Mouse (Mus musculus) lung, adult 2 months (tissue): ENCODE results near the gene Cct5.

Source experiments
- CTCF ChIP-seq: fragments of 200-500 bp; IDR thresholded peaks from 2 replicates; pipeline ENCODE4 v1.5.1; 2011; ENCODE audit warnings: mild to moderate bottlenecking, low read length, control low read depth; ENCODE audit not compliant: insufficient read depth
- POLR2A ChIP-seq: fragments of 200-500 bp; IDR thresholded peaks from 2 replicates; pipeline ENCODE4 v1.6.1; 2011; ENCODE audit warnings: low read depth, mild to moderate bottlenecking, control low read depth, low read length, borderline replicate concordance; ENCODE audit errors: extremely low read depth

- TF ChIP-seq POLR2A (no peak), CTCF (no peak)
These were observed 25.9 kb upstream of the Cct5 start for GRCm38 (mm10) chr15:31627277-31628154.
